Mouse (Mus musculus) heart, embryonic 12.5 days (tissue): Measurements from ENCODE around the gene Myl6b. TPM values are rescaled to one million over a fixed set of nuclear protein-coding genes. Genes with fewer than 3 reads are reported as not detected.
"Not testable (repeated sequence)": the region's sequence is repeated elsewhere in the genome, so short reads cannot be mapped to it uniquely, and the experiment has no call there.

Source experiments
- ATAC-seq: fragments of 200-750 bp; cut with Nextera tagmentation; 2 replicates; pipeline ENCODE4 v1.8.0; 2017; ENCODE audit warnings: moderate TSS enrichment, moderate library complexity; ENCODE audit not compliant: insufficient number of reproducible peaks, low FRiP score
- H3K27ac ChIP-seq: fragments of 300-500 bp; sonication (generic); 2 replicates; pipeline ENCODE4 v1.5.1; 2016; ENCODE audit warnings: mild to moderate bottlenecking, moderate library complexity; ENCODE audit not compliant: poor library complexity, severe bottlenecking
- H3K27me3 ChIP-seq: fragments of 300-500 bp; sonication (generic); replicated peaks from 2 replicates; pipeline ENCODE4 v1.6.1; 2016; ENCODE audit warnings: mild to moderate bottlenecking, moderate library complexity
- H3K36me3 ChIP-seq: fragments of 300-500 bp; sonication (generic); 2 replicates; pipeline ENCODE4 v1.6.1; 2016; ENCODE audit warnings: mild to moderate bottlenecking, moderate library complexity
- H3K4me1 ChIP-seq: fragments of 300-500 bp; sonication (generic); replicated peaks from 2 replicates; pipeline ENCODE4 v1.6.1; 2016; ENCODE audit warnings: mild to moderate bottlenecking
- H3K4me2 ChIP-seq: fragments of 300-500 bp; sonication (generic); 2 replicates; pipeline ENCODE4 v1.6.1; 2016; ENCODE audit warnings: mild to moderate bottlenecking, moderate library complexity
- H3K4me3 ChIP-seq: fragments of 300-500 bp; sonication (generic); 2 replicates; pipeline ENCODE4 v1.5.1; 2016; ENCODE audit warnings: mild to moderate bottlenecking
- H3K9ac ChIP-seq: fragments of 300-500 bp; sonication (generic); 2 replicates; pipeline ENCODE4 v1.6.1; 2016; ENCODE audit warnings: mild to moderate bottlenecking, moderate library complexity
- H3K9me3 ChIP-seq: fragments of 300-500 bp; sonication (generic); replicated peaks from 2 replicates; pipeline ENCODE4 v1.6.1; 2016; ENCODE audit warnings: mild to moderate bottlenecking, moderate library complexity
- WGBS: fragments of 180-500 bp; shearing (Covaris S2); methylation state at CpG from one replicate; pipeline ENCODE4 v1.1.7; 2016; 5-methylcytosine and 5-hydroxymethylcytosine counted together
- polyA plus RNA-seq: library from polyadenylated mRNA; unstranded; fragments of >200 nt; fragmentation: Nextera tagmentation; extraction: Ambion mirVana; gene quantifications from 2 replicates; pipeline ENCODE4 v1.2.1, GENCODE M21; 2016

Gene Myl6b
- polyA plus RNA-seq, 1 experiment from 2014 or later = 4.0 TPM

DNA sequence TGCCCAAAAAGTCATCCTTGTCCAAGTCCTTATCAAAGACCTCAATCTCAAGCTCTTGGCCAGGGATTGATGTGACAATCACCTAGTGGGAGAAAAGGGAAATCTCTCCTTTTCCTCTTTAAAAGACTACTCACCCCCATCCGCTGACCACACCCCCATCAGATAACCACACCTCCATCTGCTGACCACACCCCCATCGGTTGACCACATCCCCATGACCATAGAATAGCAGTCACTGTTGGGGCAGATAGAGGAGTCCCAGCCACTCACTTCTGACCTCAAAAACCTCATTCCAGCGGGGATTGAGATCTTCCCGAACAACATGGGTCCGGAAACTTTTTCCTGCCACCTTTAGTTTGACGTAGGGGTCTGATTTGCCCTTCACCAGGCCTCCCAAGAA lies 18.2 kb upstream of the Myl6b start:
- ATAC-seq = peak; percentile 64; the same call in 1 of the 2 replicates
- 37% methylated on average over 6 of the region's 6 CpGs for WGBS
- Histone ChIP-seq H3K4me3 (no peak overlapping the region), H3K9ac (no peak overlapping the region), H3K4me1 (no peaks in the 10 kb centered on the region), H3K9me3 (no peaks in the 10 kb centered on the region), H3K27me3 (peaks cover 21% of the 10 kb centered on the region), H3K4me2 (no peak overlapping the region), H3K36me3 (peaks cover 88% of the 10 kb centered on the region), H3K27ac (no peak overlapping the region)

DNA sequence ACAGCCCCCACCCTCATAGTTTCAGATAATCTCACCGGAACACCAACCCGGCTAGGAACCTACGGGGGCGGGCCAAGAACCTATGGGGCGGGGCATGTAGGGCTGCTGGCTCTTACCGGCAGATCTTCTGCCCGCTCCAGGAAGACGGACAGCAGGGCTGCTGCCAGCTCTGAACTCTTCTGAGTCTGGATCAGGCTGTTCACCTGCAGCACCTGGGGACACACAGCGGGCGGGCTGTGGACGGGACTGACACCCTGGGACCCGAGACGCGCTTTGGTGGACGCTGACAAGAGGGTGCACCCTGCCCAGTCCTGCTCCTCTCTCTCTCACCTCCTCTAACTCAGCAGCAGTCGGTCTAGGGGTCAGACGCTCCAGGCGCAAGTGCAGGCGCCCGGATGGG lies 17.5 kb upstream of the Myl6b start:
- Histone ChIP-seq H3K9me3 (no peaks in the 10 kb centered on the region), H3K36me3 (peaks cover 88% of the 10 kb centered on the region), H3K4me3 (0 out of 2 replicates have a peak overlapping the region, but pooled peaks have one; percentile 6), H3K4me1 (no peaks in the 10 kb centered on the region), H3K9ac (no peak overlapping the region), H3K27me3 (peaks cover 21% of the 10 kb centered on the region), H3K27ac (no peak overlapping the region), H3K4me2 (peak overlapping the region; percentile 39)
- 30% methylated on average over 20 of the region's 20 CpGs for WGBS
- peak; percentile 77 for ATAC-seq

DNA sequence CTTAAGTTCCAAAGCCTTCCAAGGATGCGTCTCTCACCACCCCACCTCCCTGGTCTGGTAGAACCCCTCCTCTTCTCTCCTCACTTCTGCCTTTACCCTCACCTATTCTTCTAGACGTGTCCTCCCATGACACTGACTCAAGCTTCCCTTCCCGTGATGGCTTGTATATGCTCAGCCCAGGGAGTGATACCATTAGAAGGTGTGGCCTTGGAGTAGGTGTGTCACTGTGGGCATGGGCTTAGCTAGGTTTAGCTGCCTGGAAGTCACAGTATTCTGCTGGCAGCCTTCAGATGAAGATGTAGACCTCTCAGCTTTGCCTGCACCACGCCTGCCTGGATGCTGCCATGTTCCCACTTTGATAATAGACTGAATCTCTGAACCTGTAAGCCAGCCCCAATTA lies 16.6 kb upstream of the Myl6b start:
- Histone ChIP-seq H3K9ac (no peak overlapping the region), H3K4me2 (no peak overlapping the region), H3K36me3 (peaks cover 87% of the 10 kb centered on the region), H3K27ac (no peak overlapping the region), H3K9me3 (no peaks in the 10 kb centered on the region), H3K27me3 (peaks cover 21% of the 10 kb centered on the region), H3K4me3 (no peak overlapping the region), H3K4me1 (no peaks in the 10 kb centered on the region)
- ATAC-seq = no peak
- WGBS = 78% methylated on average over 4 of the region's 4 CpGs

GRCm38 (mm10) chr10:128511761-128512160 lies 13.3 kb upstream of the Myl6b start:
- no peak overlapping the region for H3K27ac ChIP-seq
- no peak for ATAC-seq
- no peaks in the 10 kb centered on the region for H3K9me3 ChIP-seq
- no peak overlapping the region for H3K4me2 ChIP-seq
- H3K4me3 ChIP-seq = no peak overlapping the region
- 86% methylated on average over 12 of the region's 12 CpGs for WGBS
- H3K4me1 ChIP-seq = no peaks in the 10 kb centered on the region
- no peak overlapping the region for H3K9ac ChIP-seq
- peaks cover 66% of the 10 kb centered on the region for H3K36me3 ChIP-seq
- H3K27me3 ChIP-seq = peaks cover 8% of the 10 kb centered on the region; the same call in 1 of the 2 replicates

DNA sequence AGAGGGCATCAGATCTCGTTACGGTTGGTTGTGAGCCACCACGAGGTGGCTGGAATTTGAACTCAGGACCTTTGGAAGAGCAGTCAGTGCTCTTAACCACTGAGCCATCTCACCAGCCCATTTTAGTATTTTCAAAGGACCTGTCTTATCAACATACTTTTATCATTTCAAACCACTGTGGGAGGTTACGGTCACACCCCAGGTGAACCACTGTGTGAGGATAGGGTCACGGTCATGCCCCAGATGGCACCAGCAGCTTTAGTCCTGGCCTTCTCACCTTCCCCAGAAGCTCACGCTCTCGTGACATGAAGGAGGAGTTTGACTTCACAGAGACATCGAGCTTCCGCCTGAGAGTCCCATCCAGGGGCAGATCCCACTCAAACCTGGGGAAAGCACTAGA lies 12.7 kb upstream of the Myl6b start:
- Histone ChIP-seq H3K4me3 (no peak overlapping the region), H3K4me2 (no peak overlapping the region), H3K9me3 (no peaks in the 10 kb centered on the region), H3K4me1 (no peaks in the 10 kb centered on the region), H3K27ac (no peak overlapping the region), H3K36me3 (peaks cover 60% of the 10 kb centered on the region), H3K27me3 (0 out of 2 replicates have a peak, but pooled peaks cover 4% of the 10 kb centered on the region), H3K9ac (no peak overlapping the region)
- WGBS = 84% methylated on average over 9 of the region's 9 CpGs
- no peak for ATAC-seq

GRCm38 (mm10) chr10:128510301-128510700 lies 11.8 kb upstream of the Myl6b start:
- H3K27me3 ChIP-seq = no peaks in the 10 kb centered on the region
- 83% methylated on average over 11 of the region's 11 CpGs for WGBS
- no peak for ATAC-seq
- no peaks in the 10 kb centered on the region for H3K4me1 ChIP-seq
- H3K4me2 ChIP-seq = no peak overlapping the region
- no peak overlapping the region for H3K4me3 ChIP-seq
- H3K9ac ChIP-seq = no peak overlapping the region
- no peak overlapping the region for H3K27ac ChIP-seq
- H3K36me3 ChIP-seq = peaks cover 54% of the 10 kb centered on the region
- no peaks in the 10 kb centered on the region for H3K9me3 ChIP-seq

DNA sequence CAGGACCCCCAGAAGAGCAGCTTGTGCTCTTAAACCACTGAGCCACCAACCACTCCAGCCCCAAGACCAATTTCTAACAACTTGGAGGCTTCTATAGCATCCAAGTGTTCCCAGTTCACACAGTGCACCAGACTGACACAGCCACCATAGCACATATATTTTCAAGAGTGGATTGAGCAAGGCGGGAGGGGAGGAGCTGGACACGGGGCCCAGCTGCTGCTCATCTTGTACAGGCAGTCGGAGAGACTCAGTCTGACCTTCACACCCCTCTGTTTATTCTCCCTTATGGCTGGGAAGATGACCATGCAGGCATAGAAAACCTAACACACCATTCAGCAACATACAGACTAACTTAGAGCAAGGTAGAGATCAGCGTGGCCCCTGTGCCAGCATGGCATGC lies 11.3 kb upstream of the Myl6b start:
- Histone ChIP-seq H3K27ac (no peak overlapping the region), H3K9me3 (no peaks in the 10 kb centered on the region), H3K27me3 (no peaks in the 10 kb centered on the region), H3K4me1 (peaks cover 3% of the 10 kb centered on the region), H3K36me3 (peaks cover 49% of the 10 kb centered on the region), H3K4me3 (no peak overlapping the region), H3K9ac (no peak overlapping the region), H3K4me2 (no peak overlapping the region)
- 84% methylated on average over 4 of the region's 4 CpGs for WGBS
- no peak for ATAC-seq

DNA sequence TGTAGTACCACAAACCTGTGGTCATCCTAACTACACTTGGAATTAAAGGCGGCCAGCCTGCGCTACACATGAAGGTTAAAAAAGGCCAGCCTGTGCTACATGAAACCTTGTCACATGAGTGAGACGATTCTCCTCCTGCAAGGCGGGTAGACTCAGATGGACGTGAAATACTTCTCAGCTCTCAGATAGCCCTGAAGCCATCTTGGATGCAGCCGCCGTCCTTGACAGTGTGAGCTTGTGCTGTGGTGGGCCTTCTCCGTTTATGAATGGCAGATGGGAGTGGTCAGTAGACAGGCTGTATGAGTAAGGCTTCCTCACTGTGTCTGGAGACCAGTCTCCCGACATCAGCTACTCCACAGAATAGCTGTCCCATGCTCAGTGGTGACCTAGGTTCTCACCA lies 10.7 kb upstream of the Myl6b start:
- H3K36me3 ChIP-seq = peaks cover 48% of the 10 kb centered on the region
- H3K9ac ChIP-seq = no peak overlapping the region
- H3K27ac ChIP-seq = no peak overlapping the region
- no peaks in the 10 kb centered on the region for H3K9me3 ChIP-seq
- 86% methylated on average over 9 of the region's 9 CpGs for WGBS
- no peak overlapping the region for H3K4me2 ChIP-seq
- no peak overlapping the region for H3K4me3 ChIP-seq
- no peak for ATAC-seq
- H3K4me1 ChIP-seq = peaks cover 8% of the 10 kb centered on the region
- H3K27me3 ChIP-seq = no peaks in the 10 kb centered on the region

DNA sequence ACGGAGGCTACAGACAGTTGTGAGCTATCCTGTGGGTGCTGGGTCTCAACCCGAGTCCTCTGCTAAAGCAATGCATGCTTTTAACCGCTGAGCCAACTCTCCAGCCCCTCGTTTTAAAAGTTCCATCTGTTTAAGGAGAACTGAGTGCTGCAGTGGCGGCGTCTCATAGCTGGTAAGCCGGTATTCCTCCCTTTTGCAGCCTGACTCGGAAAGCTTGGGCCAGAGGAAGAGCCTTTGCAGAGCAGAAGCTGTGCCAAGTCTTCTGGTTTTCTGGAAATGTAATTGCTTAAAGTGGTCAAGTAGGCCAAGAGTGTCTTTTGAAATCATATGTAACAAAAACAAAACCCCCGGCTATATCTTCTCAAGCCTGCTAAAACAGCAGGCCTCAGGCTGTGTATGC lies 9.8 kb upstream of the Myl6b start:
- Histone ChIP-seq H3K27me3 (no peaks in the 10 kb centered on the region), H3K4me1 (peaks cover 12% of the 10 kb centered on the region), H3K9ac (no peak overlapping the region), H3K9me3 (no peaks in the 10 kb centered on the region), H3K36me3 (peaks cover 39% of the 10 kb centered on the region), H3K4me2 (no peak overlapping the region), H3K27ac (no peak overlapping the region), H3K4me3 (no peak overlapping the region)
- WGBS = 80% methylated on average over 9 of the region's 9 CpGs
- no peak for ATAC-seq

DNA sequence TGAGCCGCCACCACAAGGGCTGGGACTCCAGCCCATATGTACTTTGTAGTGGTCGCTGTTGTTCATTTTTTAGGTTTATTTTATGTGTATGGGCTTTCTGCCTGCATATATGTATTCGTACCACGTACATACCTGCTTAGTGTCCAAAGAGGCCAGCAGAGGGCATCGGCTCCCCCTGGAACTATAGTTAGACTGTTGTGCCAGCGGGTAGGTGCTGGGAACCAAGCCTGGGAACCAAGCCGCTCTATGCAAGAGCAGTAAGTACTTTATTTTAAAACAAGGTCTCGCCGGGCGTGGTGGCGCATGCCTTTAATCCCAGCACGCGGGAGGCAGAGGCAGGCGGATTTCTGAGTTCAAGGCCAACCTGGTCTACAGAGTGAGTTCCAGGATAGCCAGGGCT lies 7.5 kb upstream of the Myl6b start:
- Histone ChIP-seq H3K36me3 (peaks cover 19% of the 10 kb centered on the region), H3K4me2 (no peak overlapping the region), H3K4me1 (peaks cover 12% of the 10 kb centered on the region), H3K4me3 (no peak overlapping the region), H3K27ac (no peak overlapping the region), H3K27me3 (no peaks in the 10 kb centered on the region), H3K9me3 (no peaks in the 10 kb centered on the region), H3K9ac (no peak overlapping the region)
- WGBS = 93% methylated on average over 14 of the region's 14 CpGs
- no peak for ATAC-seq

- 85% methylated on average over 5 of the region's 5 CpGs for WGBS
- not testable (repeated sequence) for H3K27me3 ChIP-seq, H3K9ac ChIP-seq, H3K4me2 ChIP-seq, H3K27ac ChIP-seq, H3K9me3 ChIP-seq, H3K4me3 ChIP-seq, ATAC-seq
- H3K36me3 ChIP-seq = peaks cover 13% of the 10 kb centered on the region
- H3K4me1 ChIP-seq = peaks cover 12% of the 10 kb centered on the region
These were observed 6.8 kb upstream of the Myl6b start for GRCm38 (mm10) chr10:128505371-128505667.

GRCm38 (mm10) chr10:128504641-128505370 lies 6.3 kb upstream of the Myl6b start:
- Histone ChIP-seq H3K36me3 (peaks cover 8% of the 10 kb centered on the region), H3K27ac (no peak overlapping the region; the same call in 1 of the 2 replicates), H3K27me3 (no peaks in the 10 kb centered on the region), H3K4me1 (peaks cover 12% of the 10 kb centered on the region), H3K4me2 (no peak overlapping the region), H3K9ac (0 out of 2 replicates have a peak overlapping the region, but pooled peaks have one; percentile 4), H3K4me3 (no peak overlapping the region), H3K9me3 (no peaks in the 10 kb centered on the region)
- 60% methylated on average over 9 of the region's 9 CpGs for WGBS
- no peak for ATAC-seq
